Mouse (Mus musculus) kidney, postnatal 0 days (tissue): ENCODE results near the gene Ngfr. TPM values are rescaled to one million over a fixed set of nuclear protein-coding genes. Genes with fewer than 3 reads are reported as not detected.
A peak's percentile ranks its signal among the peaks of the same experiment; 100 is the strongest.

Experiments used
- ATAC-seq: fragments of 200-750 bp; cut with Nextera tagmentation; replicated peaks from 2 replicates; pipeline ENCODE4 v1.8.0; 2017; ENCODE audit warnings: low read depth, moderate number of reproducible peaks, moderate TSS enrichment, moderate library complexity; ENCODE audit not compliant: low FRiP score
- DNase-seq: peaks from one replicate; pipeline ENCODE4 v3.0.0-alpha.2; 2016; ENCODE audit warnings: low spot score
- H3K27ac ChIP-seq: fragments of 300-500 bp; sonication (generic); 2 replicates; pipeline ENCODE4 v1.5.1; 2014; ENCODE audit warnings: mild to moderate bottlenecking
- H3K27me3 ChIP-seq: fragments of 300-500 bp; sonication (generic); 2 replicates; pipeline ENCODE4 v1.6.1; 2014; ENCODE audit warnings: low read length, mixed read lengths; ENCODE audit not compliant: insufficient read depth
- H3K36me3 ChIP-seq: fragments of 300-500 bp; sonication (generic); 2 replicates; pipeline ENCODE4 v1.6.1; 2014; ENCODE audit warnings: low read length, mixed read lengths; ENCODE audit not compliant: insufficient read depth
- H3K4me1 ChIP-seq: fragments of 300-500 bp; sonication (generic); replicated peaks from 2 replicates; pipeline ENCODE4 v1.6.1; 2014; ENCODE audit warnings: antibody characterized with exemption, low read length, mixed read lengths; ENCODE audit not compliant: insufficient read depth
- H3K4me2 ChIP-seq: fragments of 300-500 bp; sonication (generic); 2 replicates; pipeline ENCODE4 v1.6.1; 2014; ENCODE audit warnings: mild to moderate bottlenecking, low read length, moderate library complexity, mixed read lengths
- H3K4me3 ChIP-seq: fragments of 300-500 bp; sonication (generic); replicated peaks from 2 replicates; pipeline ENCODE4 v1.5.1; 2014; ENCODE audit warnings: low read depth, low read length
- H3K9ac ChIP-seq: fragments of 300-500 bp; sonication (generic); 2 replicates; pipeline ENCODE4 v1.6.1; 2014; ENCODE audit warnings: low read depth, low read length
- H3K9me3 ChIP-seq: fragments of 300-500 bp; sonication (generic); replicated peaks from 2 replicates; pipeline ENCODE4 v1.6.1; 2016; ENCODE audit warnings: low read length, inconsistent platforms, mixed read lengths
- CTCF ChIP-seq: IDR thresholded peaks from 2 replicates; pipeline ENCODE4 v1.5.1; 2016; ENCODE audit warnings: antibody characterized with exemption, low read depth, mild to moderate bottlenecking, moderate library complexity
- WGBS: fragments of 180-500 bp; shearing (Covaris S2); extraction: QIAGEN DNeasy Blood & Tissue Kit; methylation state at CpG from one replicate; pipeline ENCODE4 v1.1.7; 2014; 5-methylcytosine and 5-hydroxymethylcytosine counted together
- polyA plus RNA-seq: library from polyadenylated mRNA; unstranded; fragments of >200 nt; fragmentation: Nextera tagmentation; extraction: Ambion mirVana; gene quantifications from 2 replicates; pipeline ENCODE4 v1.2.1, GENCODE M21; 2015

Gene Ngfr
- polyA plus RNA-seq, 1 experiment from 2014 or later = 6.2 TPM

GRCm38 (mm10) chr11:95567366-95567765 is 20.2 kb downstream of the Ngfr start:
- ATAC-seq (no peak), DNase-seq (peak; percentile 27)
- Histone ChIP-seq H3K9ac (no peak overlapping the region), H3K27ac (no peak overlapping the region), H3K4me2 (no peak overlapping the region), H3K4me3 (no peak overlapping the region), H3K36me3 (no peaks in the 10 kb centered on the region), H3K9me3 (no peaks in the 10 kb centered on the region), H3K27me3 (no peaks in the 10 kb centered on the region), H3K4me1 (0 out of 2 replicates have a peak, but pooled peaks cover 6% of the 10 kb centered on the region)
- 70% methylated on average over 6 of the region's 6 CpGs for WGBS
- TF ChIP-seq CTCF = no peak

- Histone ChIP-seq H3K4me1 (0 out of 2 replicates have a peak, but pooled peaks cover 6% of the 10 kb centered on the region), H3K9me3 (no peaks in the 10 kb centered on the region), H3K4me3 (no peak overlapping the region), H3K27me3 (no peaks in the 10 kb centered on the region), H3K4me2 (no peak overlapping the region), H3K27ac (no peak overlapping the region), H3K36me3 (no peaks in the 10 kb centered on the region), H3K9ac (no peak overlapping the region)
- WGBS = 87% methylated on average over 10 of the region's 10 CpGs
- DNase-seq (no peak), ATAC-seq (no peak)
- no peak for TF ChIP-seq CTCF
Observed at GRCm38 (mm10) chr11:95565327-95565726, 22.2 kb downstream of the Ngfr start.

- Histone ChIP-seq H3K9me3 (no peaks in the 10 kb centered on the region), H3K4me2 (no peak overlapping the region), H3K27me3 (no peaks in the 10 kb centered on the region), H3K36me3 (no peaks in the 10 kb centered on the region), H3K4me3 (no peak overlapping the region), H3K4me1 (0 out of 2 replicates have a peak, but pooled peaks cover under 1% of the 10 kb centered on the region), H3K27ac (no peak overlapping the region), H3K9ac (no peak overlapping the region)
- 93% methylated on average over 5 of the region's 5 CpGs for WGBS
- TF ChIP-seq CTCF = 0 out of 2 replicates have a peak, but pooled peaks have one; percentile 8
- ATAC-seq = no peak
- DNase-seq = no peak
Observed at GRCm38 (mm10) chr11:95563849-95564248, 23.7 kb downstream of the Ngfr start.

- Histone ChIP-seq H3K4me3 (no peak overlapping the region), H3K9me3 (no peaks in the 10 kb centered on the region), H3K4me1 (no peaks in the 10 kb centered on the region), H3K9ac (no peak overlapping the region), H3K27ac (no peak overlapping the region), H3K27me3 (no peaks in the 10 kb centered on the region), H3K36me3 (no peaks in the 10 kb centered on the region), H3K4me2 (no peak overlapping the region)
- TF ChIP-seq CTCF = no peak
- WGBS = 61% methylated on average over 3 of the region's 3 CpGs
- DNase-seq (no peak), ATAC-seq (no peak)
Observed at GRCm38 (mm10) chr11:95560773-95561172, 26.8 kb downstream of the Ngfr start.

- H3K27me3 ChIP-seq = no peaks in the 10 kb centered on the region
- no peaks in the 10 kb centered on the region; the same call in 1 of the 2 replicates for H3K4me1 ChIP-seq
- H3K9ac ChIP-seq = no peak overlapping the region
- DNase-seq (no peak), ATAC-seq (no peak)
- no peaks in the 10 kb centered on the region for H3K9me3 ChIP-seq
- TF ChIP-seq CTCF = no peak
- H3K4me3 ChIP-seq = no peak overlapping the region
- WGBS = 68% methylated on average over 2 of the region's 2 CpGs
- H3K4me2 ChIP-seq = no peak overlapping the region
- no peaks in the 10 kb centered on the region for H3K36me3 ChIP-seq
- H3K27ac ChIP-seq = no peak overlapping the region
Observed at GRCm38 (mm10) chr11:95559761-95560160, 27.8 kb downstream of the Ngfr start.

- no peak for ATAC-seq
- WGBS = 60% methylated on average over 6 of the region's 6 CpGs
- no peak overlapping the region for H3K4me3 ChIP-seq
- no peak overlapping the region for H3K27ac ChIP-seq
- H3K9me3 ChIP-seq = no peaks in the 10 kb centered on the region
- DNase-seq = no peak
- no peak overlapping the region for H3K4me2 ChIP-seq
- H3K9ac ChIP-seq = no peak overlapping the region
- no peaks in the 10 kb centered on the region; the same call in 1 of the 2 replicates for H3K4me1 ChIP-seq
- no peaks in the 10 kb centered on the region for H3K27me3 ChIP-seq
- TF ChIP-seq CTCF = no peak
- H3K36me3 ChIP-seq = no peaks in the 10 kb centered on the region
Observed at GRCm38 (mm10) chr11:95557719-95558118, 29.8 kb downstream of the Ngfr start.

- Histone ChIP-seq H3K36me3 (no peaks in the 10 kb centered on the region), H3K4me3 (no peak overlapping the region), H3K4me1 (no peaks in the 10 kb centered on the region; the same call in 1 of the 2 replicates), H3K9me3 (no peaks in the 10 kb centered on the region), H3K9ac (no peak overlapping the region), H3K27ac (no peak overlapping the region), H3K27me3 (no peaks in the 10 kb centered on the region), H3K4me2 (no peak overlapping the region)
- ATAC-seq = no peak
- WGBS = 85% methylated on average over 6 of the region's 6 CpGs
- no peak for DNase-seq
- no peak for TF ChIP-seq CTCF
Observed at GRCm38 (mm10) chr11:95557032-95557431, 30.5 kb downstream of the Ngfr start.
